Mouse (Mus musculus): Measurements from ENCODE around the gene Zfp809. TPM values are rescaled to one million over a fixed set of nuclear protein-coding genes. Genes with fewer than 3 reads are reported as not detected.
A peak's percentile ranks its signal among the peaks of the same experiment; 100 is the strongest.
"Not testable (repeated sequence)": the region's sequence is repeated elsewhere in the genome, so short reads cannot be mapped to it uniquely, and the experiment has no call there.

Gene Zfp809
- polyA plus RNA-seq (2016; fragmentation: Nextera tagmentation; extraction: Ambion mirVana) = 9.0 and 10.5 TPM in 2 replicates

DNA sequence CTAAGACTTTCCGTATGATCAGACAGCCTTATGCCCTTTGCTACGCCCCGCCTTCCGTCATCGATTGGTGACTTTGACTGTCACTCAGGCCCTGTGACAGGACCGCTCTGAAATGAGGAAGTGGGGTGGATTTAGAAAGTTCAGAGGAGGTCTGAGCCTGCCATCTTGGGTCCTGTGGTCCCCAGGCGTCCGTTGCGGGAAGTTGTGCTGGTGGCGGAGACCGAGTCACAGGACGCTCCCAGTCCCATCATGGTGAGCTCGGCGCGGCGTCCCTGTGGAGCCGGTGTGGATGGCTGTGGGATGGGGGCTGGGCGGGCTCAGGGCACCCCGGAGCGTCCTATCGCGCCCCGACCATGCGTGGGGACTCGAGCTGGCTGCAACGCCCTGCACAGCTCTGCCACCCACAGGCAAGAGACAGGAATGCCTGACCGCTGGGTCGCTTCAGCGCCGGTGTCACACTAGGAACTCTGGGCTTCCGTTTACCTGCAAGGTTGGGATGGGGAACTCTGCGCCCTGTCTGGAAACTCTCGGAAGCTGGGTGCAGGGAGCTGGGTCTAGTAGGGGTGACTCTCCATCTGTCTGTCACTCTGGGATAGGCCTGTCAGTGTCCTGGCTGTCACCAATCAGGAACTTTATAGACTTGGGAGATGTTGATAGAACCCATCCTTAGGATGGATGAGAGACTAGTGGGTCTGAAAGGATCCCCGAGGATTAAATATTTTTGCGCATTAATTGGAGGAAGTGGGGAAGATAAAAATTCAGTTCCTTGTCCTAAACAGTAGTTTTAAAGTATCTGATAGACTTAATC is at the start of gene Zfp809:
Gene Zfp809, plus strand, starts transcription at position 134 of the 808 bp plus-strand sequence.
- no peaks in the 10 kb centered on the region for H3K27me3 ChIP-seq (ENCODE audit: insufficient read depth, poor library complexity, severe bottlenecking)
- H3K27ac ChIP-seq = peak within 1 kb of the TSS; percentile 97
- no peaks in the 10 kb centered on the region for H3K9me3 ChIP-seq
- H3K4me3 ChIP-seq = peak within 1 kb of the TSS; percentile 83
- peak; percentile 97 for DNase-seq (ENCODE audit: low spot score)
- H3K4me1 ChIP-seq (replicated peaks) = no peaks in the 10 kb centered on the region
- 2% methylated on average over 35 of the region's 35 CpGs for WGBS
- peaks cover 5% of the 10 kb centered on the region; the same call in 1 of the 2 replicates for H3K36me3 ChIP-seq

GRCm38 (mm10) chr9:22188025-22188611 is 37.4 kb upstream of the Zfp809 start, which contains the start of gene Zfp872:
Gene Zfp872, plus strand, starts transcription at chr9:22188090.
- peaks cover 6% of the 10 kb centered on the region for H3K4me1 ChIP-seq (replicated peaks)
- no peaks in the 10 kb centered on the region for H3K36me3 ChIP-seq
- peak within 1 kb of the TSS; percentile 55 for H3K4me3 ChIP-seq
- H3K27ac ChIP-seq = peak within 1 kb of the TSS; percentile 67
- H3K9me3 ChIP-seq = peaks cover 30% of the 10 kb centered on the region
- DNase-seq (ENCODE audit: low spot score) = peak; percentile 67
- WGBS = 12% methylated on average over 43 of the region's 43 CpGs
- peaks cover 17% of the 10 kb centered on the region for H3K27me3 ChIP-seq (ENCODE audit: insufficient read depth, poor library complexity, severe bottlenecking)

DNA sequence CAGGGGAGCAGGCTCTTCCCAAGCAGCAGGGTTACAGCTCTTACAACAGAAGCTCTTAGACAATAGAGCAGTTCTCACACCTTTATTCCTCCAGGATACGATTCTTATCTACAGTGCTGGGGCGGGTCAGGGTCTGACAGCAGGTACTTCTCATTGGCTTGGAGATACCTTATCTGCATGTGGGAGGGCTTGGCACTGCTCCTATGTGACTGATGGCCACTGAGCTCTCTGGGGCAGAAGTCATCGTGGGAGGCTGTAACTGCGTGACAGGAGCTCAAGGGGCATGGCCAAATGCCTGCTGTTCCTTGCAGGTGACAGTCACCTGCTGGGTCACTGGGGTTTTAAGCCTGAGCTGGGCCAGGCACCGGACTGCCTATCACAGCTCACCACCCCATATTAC is 29.1 kb upstream of the Zfp809 start:
- H3K27ac ChIP-seq = no peak overlapping the region
- DNase-seq (ENCODE audit: low spot score) = no peak
- H3K4me3 ChIP-seq = no peak overlapping the region
- H3K9me3 ChIP-seq = peaks cover 28% of the 10 kb centered on the region
- no peaks in the 10 kb centered on the region for H3K27me3 ChIP-seq (ENCODE audit: insufficient read depth, poor library complexity, severe bottlenecking)
- H3K4me1 ChIP-seq (replicated peaks) = no peaks in the 10 kb centered on the region
- 0 out of 2 replicates have a peak, but pooled peaks cover 7% of the 10 kb centered on the region for H3K36me3 ChIP-seq
- WGBS = 49% methylated on average over 5 of the region's 5 CpGs

GRCm38 (mm10) chr9:22213785-22214194 is 11.7 kb upstream of the Zfp809 start:
- Histone ChIP-seq H3K9me3 (no peaks in the 10 kb centered on the region), H3K27ac (no peak overlapping the region), H3K4me3 (no peak overlapping the region), H3K27me3 (ENCODE audit: insufficient read depth, poor library complexity, severe bottlenecking) (no peaks in the 10 kb centered on the region), H3K4me1 (replicated peaks) (no peaks in the 10 kb centered on the region), H3K36me3 (no peaks in the 10 kb centered on the region)
- 70% methylated on average over 2 of the region's 2 CpGs for WGBS
- DNase-seq (ENCODE audit: low spot score) = no peak

DNA sequence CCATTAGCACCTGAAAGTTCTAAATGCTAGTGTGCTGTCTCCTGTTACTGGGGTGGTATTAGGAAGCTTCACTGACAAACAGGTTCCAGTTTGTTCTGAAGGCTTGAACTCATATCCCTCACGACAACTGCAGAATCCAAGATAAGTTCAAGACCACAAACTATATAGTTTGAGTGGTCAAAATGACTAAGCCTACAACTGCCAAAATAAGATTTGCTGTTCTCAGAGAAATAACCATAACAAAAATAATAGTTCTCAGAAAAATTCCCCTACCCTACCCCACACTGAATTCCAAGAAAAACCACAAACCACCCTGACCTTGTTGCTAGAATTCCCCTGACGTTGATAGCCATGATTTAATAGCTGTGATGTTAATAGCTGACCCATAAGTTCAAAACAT is 11.0 kb upstream of the Zfp809 start:
- H3K9me3 ChIP-seq = no peaks in the 10 kb centered on the region
- H3K36me3 ChIP-seq = no peaks in the 10 kb centered on the region
- no peak for DNase-seq (ENCODE audit: low spot score)
- no peak overlapping the region for H3K4me3 ChIP-seq
- H3K4me1 ChIP-seq (replicated peaks) = no peaks in the 10 kb centered on the region
- 91% methylated on average over 2 of the region's 2 CpGs for WGBS
- no peaks in the 10 kb centered on the region for H3K27me3 ChIP-seq (ENCODE audit: insufficient read depth, poor library complexity, severe bottlenecking)
- H3K27ac ChIP-seq = no peak overlapping the region

DNA sequence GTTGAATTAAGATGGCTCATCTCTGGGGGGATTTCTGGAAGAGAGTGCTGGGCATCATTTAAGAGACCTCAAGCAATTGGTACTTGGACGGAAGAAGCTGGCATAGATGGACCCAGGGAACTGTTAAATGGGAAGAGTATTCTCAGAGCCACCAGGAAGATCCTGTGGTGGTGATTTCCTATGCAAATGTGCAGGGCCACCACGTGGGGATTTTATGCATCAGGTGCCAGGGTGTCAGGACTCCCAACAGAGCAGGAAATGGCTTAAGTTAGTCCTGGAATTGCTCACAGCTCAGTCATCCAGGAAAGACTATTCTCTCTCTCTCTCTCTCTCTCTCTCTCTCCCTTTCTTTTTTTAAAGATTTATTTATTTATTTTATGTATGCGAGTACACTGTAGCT is 8.8 kb upstream of the Zfp809 start:
- DNase-seq (ENCODE audit: low spot score) = no peak
- Histone ChIP-seq H3K27me3 (ENCODE audit: insufficient read depth, poor library complexity, severe bottlenecking) (no peaks in the 10 kb centered on the region), H3K4me1 (replicated peaks) (no peaks in the 10 kb centered on the region), H3K4me3 (no peak overlapping the region), H3K9me3 (no peaks in the 10 kb centered on the region), H3K36me3 (no peaks in the 10 kb centered on the region), H3K27ac (no peak overlapping the region)
- 53% methylated on average over 3 of the region's 3 CpGs for WGBS

DNA sequence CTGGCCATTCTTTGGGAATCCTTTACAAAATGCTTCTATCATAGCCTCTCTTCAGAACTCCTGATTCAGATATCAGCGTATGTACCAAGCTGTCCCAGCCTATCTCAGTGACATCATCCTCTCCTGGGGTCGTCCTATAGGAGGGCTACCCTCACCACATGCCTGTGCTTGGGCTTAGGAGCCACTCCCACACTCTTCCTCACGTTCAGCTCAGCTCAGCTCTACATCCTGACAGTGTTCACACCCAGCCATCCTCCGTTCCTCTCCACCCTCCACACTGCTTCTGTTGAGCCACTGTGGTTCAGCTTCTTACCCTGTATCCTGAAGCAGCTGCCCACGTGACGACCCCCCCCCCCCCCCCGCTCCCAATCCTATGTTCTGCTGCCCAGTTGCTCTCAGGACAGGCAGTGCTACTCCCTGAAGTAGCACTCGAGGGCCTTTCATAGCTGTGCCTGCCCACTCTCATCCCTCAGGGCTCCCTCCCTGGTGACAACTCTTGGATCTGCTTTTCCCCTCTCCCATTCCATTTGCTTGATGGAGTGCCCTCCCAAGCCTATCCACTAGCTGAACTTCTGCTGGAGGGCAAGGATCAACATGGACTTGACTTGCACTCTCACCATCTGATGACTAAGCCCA is 7.5 kb upstream of the Zfp809 start:
- no peaks in the 10 kb centered on the region for H3K9me3 ChIP-seq
- no peak for DNase-seq (ENCODE audit: low spot score)
- H3K4me1 ChIP-seq (replicated peaks) = no peaks in the 10 kb centered on the region
- no peak overlapping the region for H3K4me3 ChIP-seq
- WGBS = 54% methylated on average over 8 of the region's 8 CpGs
- H3K36me3 ChIP-seq = no peaks in the 10 kb centered on the region
- H3K27ac ChIP-seq = no peak overlapping the region
- H3K27me3 ChIP-seq (ENCODE audit: insufficient read depth, poor library complexity, severe bottlenecking) = no peaks in the 10 kb centered on the region

DNA sequence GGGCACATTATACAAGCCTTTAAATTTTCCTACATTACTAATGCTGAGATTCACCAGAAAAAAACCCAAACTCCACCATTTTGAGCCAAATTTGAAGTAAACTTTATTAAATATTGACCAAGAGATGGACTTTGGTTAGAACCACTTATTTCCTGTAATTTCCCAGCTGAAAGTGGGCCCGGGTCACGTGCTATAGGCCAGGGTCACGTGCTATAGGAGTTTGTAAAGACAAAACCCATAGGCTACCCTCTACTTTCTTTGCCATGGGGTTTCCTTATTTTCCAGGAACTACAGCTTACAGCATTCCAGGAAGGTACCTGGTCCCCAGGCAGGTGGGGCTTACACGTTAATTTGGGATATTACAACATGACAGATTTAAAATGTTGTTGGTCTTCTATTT is 1.4 kb upstream of the Zfp809 start:
- no peaks in the 10 kb centered on the region for H3K4me1 ChIP-seq (replicated peaks)
- H3K9me3 ChIP-seq = no peaks in the 10 kb centered on the region
- no peaks in the 10 kb centered on the region for H3K27me3 ChIP-seq (ENCODE audit: insufficient read depth, poor library complexity, severe bottlenecking)
- DNase-seq (ENCODE audit: low spot score) = no peak
- H3K27ac ChIP-seq = no peak overlapping the region
- peaks cover 5% of the 10 kb centered on the region; the same call in 1 of the 2 replicates for H3K36me3 ChIP-seq
- no peak overlapping the region for H3K4me3 ChIP-seq
- WGBS = 90% methylated on average over 4 of the region's 4 CpGs

DNA sequence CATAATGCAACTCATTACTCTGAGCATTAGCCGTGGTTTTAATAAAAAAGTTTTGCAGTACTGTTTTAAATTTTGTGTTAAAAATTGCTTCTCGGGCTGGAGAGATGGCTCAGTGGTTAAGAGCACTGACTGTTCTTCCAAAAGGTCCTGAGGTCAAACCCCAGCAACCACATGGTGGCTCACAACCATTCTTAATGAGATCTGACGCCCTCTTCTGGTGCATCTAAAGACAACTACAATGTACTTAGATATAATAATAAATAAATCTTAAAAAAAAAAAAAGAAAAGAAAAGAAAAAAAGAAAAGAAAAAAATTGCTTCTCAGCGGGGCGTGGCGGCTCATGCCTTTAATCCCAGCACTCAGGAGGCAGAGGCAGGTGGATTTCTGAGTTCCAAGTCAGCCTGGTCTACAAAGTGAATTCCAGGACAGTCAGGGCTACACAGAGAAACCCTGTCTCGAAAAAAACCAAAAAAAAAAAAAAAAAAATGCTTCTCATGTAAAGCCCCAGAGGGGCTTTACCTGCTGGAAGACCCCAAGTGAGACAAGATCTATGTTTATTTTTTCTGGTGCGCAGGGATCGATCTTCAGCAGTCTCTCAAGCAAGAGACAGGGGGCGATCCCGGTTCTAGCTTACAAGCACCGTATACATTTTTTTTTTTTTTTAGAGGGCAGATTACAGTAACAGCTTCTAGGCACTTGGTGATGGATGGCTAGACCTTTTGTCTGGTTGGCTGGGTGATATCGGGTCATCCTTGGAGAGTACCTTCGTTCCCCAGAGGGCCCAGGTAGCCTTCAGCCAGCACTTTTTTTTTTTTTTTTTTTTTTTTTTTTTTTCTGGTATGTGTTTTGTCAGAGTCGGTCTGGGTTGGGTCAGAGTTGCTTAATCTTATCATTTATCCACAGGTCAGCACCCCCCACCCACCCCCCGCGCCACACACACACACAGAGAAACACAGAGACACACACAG is 694 bp upstream of the Zfp809 start:
- Histone ChIP-seq H3K27ac (peak overlapping the region; percentile 97), H3K9me3 (no peaks in the 10 kb centered on the region), H3K27me3 (ENCODE audit: insufficient read depth, poor library complexity, severe bottlenecking) (no peaks in the 10 kb centered on the region), H3K4me1 (replicated peaks) (no peaks in the 10 kb centered on the region), H3K36me3 (peaks cover 5% of the 10 kb centered on the region; the same call in 1 of the 2 replicates), H3K4me3 (peak overlapping the region; percentile 83)
- WGBS = 24% methylated on average over 17 of the region's 17 CpGs
- DNase-seq (ENCODE audit: low spot score) = no peak

GRCm38 (mm10) chr9:22226389-22226673 is 817 bp downstream of the Zfp809 start:
- H3K36me3 ChIP-seq; H3K27ac ChIP-seq; H3K4me1 ChIP-seq (replicated peaks); H3K27me3 ChIP-seq (ENCODE audit: insufficient read depth, poor library complexity, severe bottlenecking); H3K9me3 ChIP-seq; DNase-seq (ENCODE audit: low spot score): not testable (repeated sequence)
- peak overlapping the region; percentile 83 for H3K4me3 ChIP-seq
- WGBS = 68% methylated on average over 7 of the region's 7 CpGs

- Histone ChIP-seq H3K27ac (no peak overlapping the region), H3K4me3 (no peak overlapping the region), H3K36me3 (peaks cover 5% of the 10 kb centered on the region; the same call in 1 of the 2 replicates), H3K4me1 (replicated peaks) (no peaks in the 10 kb centered on the region), H3K9me3 (no peaks in the 10 kb centered on the region), H3K27me3 (ENCODE audit: insufficient read depth, poor library complexity, severe bottlenecking) (no peaks in the 10 kb centered on the region)
- 89% methylated on average over 15 of the region's 15 CpGs for WGBS
- no peak for DNase-seq (ENCODE audit: low spot score)
Observed at GRCm38 (mm10) chr9:22226846-22227245, 1.3 kb downstream of the Zfp809 start.

- DNase-seq (ENCODE audit: low spot score) = no peak
- H3K9me3 ChIP-seq = no peaks in the 10 kb centered on the region
- WGBS = 90% methylated on average over 7 of the region's 7 CpGs
- H3K36me3 ChIP-seq = peaks cover 5% of the 10 kb centered on the region; the same call in 1 of the 2 replicates
- H3K4me1 ChIP-seq (replicated peaks) = no peaks in the 10 kb centered on the region
- no peak overlapping the region for H3K4me3 ChIP-seq
- no peak overlapping the region for H3K27ac ChIP-seq
- no peaks in the 10 kb centered on the region for H3K27me3 ChIP-seq (ENCODE audit: insufficient read depth, poor library complexity, severe bottlenecking)
Observed at GRCm38 (mm10) chr9:22229386-22230026, 4.0 kb downstream of the Zfp809 start.

All from hindbrain, embryonic 10.5 days (tissue).